Mouse (Mus musculus) forebrain, embryonic 16.5 days (tissue): ENCODE results near the gene Plekha6. TPM values are rescaled to one million over a fixed set of nuclear protein-coding genes. Genes with fewer than 3 reads are reported as not detected.

ENCODE experiments used
- ATAC-seq: fragments of 200-750 bp; cut with Nextera tagmentation; 2 replicates; pipeline ENCODE4 v1.8.0; 2017; ENCODE audit warnings: mild to moderate bottlenecking, moderate library complexity
- H3K27ac ChIP-seq: fragments of 300-500 bp; sonication (generic); 2 replicates; pipeline ENCODE4 v1.5.1; 2014; ENCODE audit warnings: low read length, control low read depth
- H3K27me3 ChIP-seq: fragments of 300-500 bp; sonication (generic); replicated peaks from 2 replicates; pipeline ENCODE4 v1.6.1; 2014; ENCODE audit warnings: low read length; ENCODE audit not compliant: control insufficient read depth, insufficient read depth
- H3K36me3 ChIP-seq: fragments of 300-500 bp; sonication (generic); 2 replicates; pipeline ENCODE4 v1.6.1; 2014; ENCODE audit not compliant: control insufficient read depth, insufficient read depth
- H3K4me1 ChIP-seq: fragments of 300-500 bp; sonication (generic); replicated peaks from 2 replicates; pipeline ENCODE4 v1.6.1; 2014; ENCODE audit warnings: low read length; ENCODE audit not compliant: control insufficient read depth, insufficient read depth
- H3K4me2 ChIP-seq: fragments of 300-500 bp; sonication (generic); 2 replicates; pipeline ENCODE4 v1.6.1; 2014; ENCODE audit warnings: mild to moderate bottlenecking, low read length, control low read depth
- H3K4me3 ChIP-seq: fragments of 300-500 bp; sonication (generic); replicated peaks from 2 replicates; pipeline ENCODE4 v1.5.1; 2014; ENCODE audit warnings: mild to moderate bottlenecking, low read length, control low read depth
- H3K9ac ChIP-seq: fragments of 300-500 bp; sonication (generic); replicated peaks from 2 replicates; pipeline ENCODE4 v1.6.1; 2014; ENCODE audit warnings: low read depth, low read length, control low read depth
- H3K9me3 ChIP-seq: fragments of 300-500 bp; sonication (generic); 2 replicates; pipeline ENCODE4 v1.6.1; 2016; ENCODE audit warnings: low read length; ENCODE audit not compliant: control insufficient read depth
- WGBS: fragments of 180-500 bp; shearing (Covaris S2); extraction: QIAGEN DNeasy Blood & Tissue Kit; methylation state at CpG from one replicate; pipeline ENCODE4 v1.1.7; 2014; 5-methylcytosine and 5-hydroxymethylcytosine counted together
- polyA plus RNA-seq: library from polyadenylated mRNA; unstranded; fragments of >200 nt; fragmentation: Nextera tagmentation; extraction: Ambion mirVana; gene quantifications from 2 replicates; pipeline ENCODE4 v1.2.1, GENCODE M21; 2015

Gene Plekha6
- polyA plus RNA-seq, 1 experiment from 2014 or later, result 11.7 TPM

GRCm38 (mm10) chr1:133254226-133254625 lies 90.2 kb downstream of the Plekha6 start:
- Histone ChIP-seq H3K36me3 (no peaks in the 10 kb centered on the region), H3K4me3 (no peak overlapping the region), H3K4me2 (no peak overlapping the region), H3K27me3 (no peaks in the 10 kb centered on the region), H3K9ac (no peak overlapping the region), H3K27ac (no peak overlapping the region), H3K9me3 (no peaks in the 10 kb centered on the region), H3K4me1 (peaks cover 24% of the 10 kb centered on the region)
- WGBS, result 87% methylated on average over 6 of the region's 6 CpGs
- ATAC-seq, result no peak

- Histone ChIP-seq H3K4me3 (no peak overlapping the region), H3K27me3 (no peaks in the 10 kb centered on the region), H3K4me2 (0 out of 2 replicates have a peak overlapping the region, but pooled peaks have one; percentile 2), H3K27ac (no peak overlapping the region), H3K9me3 (no peaks in the 10 kb centered on the region), H3K4me1 (peaks cover 24% of the 10 kb centered on the region), H3K36me3 (0 out of 2 replicates have a peak, but pooled peaks cover 4% of the 10 kb centered on the region), H3K9ac (no peak overlapping the region)
- 35% methylated on average over 9 of the region's 9 CpGs for WGBS
- no peak for ATAC-seq
Measured at GRCm38 (mm10) chr1:133254856-133255764, 91.1 kb downstream of the Plekha6 start.

- ATAC-seq, result no peak
- WGBS, result 75% methylated on average over 5 of the region's 5 CpGs
- H3K4me2 ChIP-seq, result no peak overlapping the region
- H3K9ac ChIP-seq, result no peak overlapping the region
- no peaks in the 10 kb centered on the region for H3K9me3 ChIP-seq
- H3K4me3 ChIP-seq, result no peak overlapping the region
- no peak overlapping the region for H3K27ac ChIP-seq
- no peaks in the 10 kb centered on the region for H3K27me3 ChIP-seq
- H3K4me1 ChIP-seq, result peaks cover 24% of the 10 kb centered on the region
- H3K36me3 ChIP-seq, result 0 out of 2 replicates have a peak, but pooled peaks cover 4% of the 10 kb centered on the region
Measured at GRCm38 (mm10) chr1:133255776-133256175, 91.8 kb downstream of the Plekha6 start.

GRCm38 (mm10) chr1:133256347-133256746 lies 92.3 kb downstream of the Plekha6 start:
- no peak overlapping the region for H3K27ac ChIP-seq
- ATAC-seq, result no peak

GRCm38 (mm10) chr1:133258694-133259093 lies 94.7 kb downstream of the Plekha6 start:
- Histone ChIP-seq H3K36me3 (peaks cover 7% of the 10 kb centered on the region; the same call in 1 of the 2 replicates), H3K27ac (no peak overlapping the region), H3K4me2 (no peak overlapping the region), H3K4me1 (peaks cover 13% of the 10 kb centered on the region; the same call in 1 of the 2 replicates), H3K4me3 (no peak overlapping the region), H3K9ac (no peak overlapping the region), H3K9me3 (no peaks in the 10 kb centered on the region), H3K27me3 (no peaks in the 10 kb centered on the region)
- no peak for ATAC-seq
- WGBS, result 66% methylated on average over 6 of the region's 6 CpGs

More at GRCm38 (mm10) chr1:133256347-133256746, 92.3 kb downstream of the Plekha6 start:
- H3K36me3 ChIP-seq, result 0 out of 2 replicates have a peak, but pooled peaks cover 4% of the 10 kb centered on the region
- H3K9ac ChIP-seq, result no peak overlapping the region
- H3K27me3 ChIP-seq, result no peaks in the 10 kb centered on the region
- H3K4me1 ChIP-seq, result peaks cover 19% of the 10 kb centered on the region
- H3K9me3 ChIP-seq, result no peaks in the 10 kb centered on the region
- H3K4me3 ChIP-seq, result no peak overlapping the region
- 75% methylated on average over 8 of the region's 8 CpGs for WGBS
- no peak overlapping the region for H3K4me2 ChIP-seq

- Histone ChIP-seq H3K36me3 (peaks cover 7% of the 10 kb centered on the region; the same call in 1 of the 2 replicates), H3K27me3 (no peaks in the 10 kb centered on the region), H3K4me1 (peaks cover 3% of the 10 kb centered on the region), H3K9me3 (no peaks in the 10 kb centered on the region), H3K4me3 (no peak overlapping the region), H3K4me2 (no peak overlapping the region), H3K9ac (no peak overlapping the region), H3K27ac (no peak overlapping the region)
- no peak for ATAC-seq
- WGBS, result 90% methylated on average over 6 of the region's 6 CpGs
Measured at GRCm38 (mm10) chr1:133262628-133263027, 98.6 kb downstream of the Plekha6 start.

- WGBS, result 89% methylated on average over 7 of the region's 7 CpGs
- ATAC-seq, result no peak
Measured at GRCm38 (mm10) chr1:133263134-133263533, 99.1 kb downstream of the Plekha6 start.

GRCm38 (mm10) chr1:133264367-133264766 lies 100.4 kb downstream of the Plekha6 start:
- H3K36me3 ChIP-seq, result peaks cover 7% of the 10 kb centered on the region; the same call in 1 of the 2 replicates

More at GRCm38 (mm10) chr1:133263134-133263533, 99.1 kb downstream of the Plekha6 start:
- no peak overlapping the region for H3K4me3 ChIP-seq
- no peaks in the 10 kb centered on the region for H3K27me3 ChIP-seq
- no peak overlapping the region for H3K9ac ChIP-seq
- no peak overlapping the region for H3K27ac ChIP-seq
- H3K4me1 ChIP-seq, result peaks cover 8% of the 10 kb centered on the region
- H3K36me3 ChIP-seq, result peaks cover 7% of the 10 kb centered on the region; the same call in 1 of the 2 replicates
- no peaks in the 10 kb centered on the region for H3K9me3 ChIP-seq
- H3K4me2 ChIP-seq, result no peak overlapping the region

GRCm38 (mm10) chr1:133265114-133265766 lies 101.2 kb downstream of the Plekha6 start:
- Histone ChIP-seq H3K4me1 (peaks cover 12% of the 10 kb centered on the region), H3K9ac (no peak overlapping the region), H3K9me3 (no peaks in the 10 kb centered on the region), H3K4me3 (no peak overlapping the region), H3K4me2 (no peak overlapping the region), H3K36me3 (peaks cover 4% of the 10 kb centered on the region; the same call in 1 of the 2 replicates), H3K27ac (no peak overlapping the region), H3K27me3 (no peaks in the 10 kb centered on the region)
- no peak for ATAC-seq
- 75% methylated on average over 11 of the region's 11 CpGs for WGBS

More at GRCm38 (mm10) chr1:133264367-133264766, 100.4 kb downstream of the Plekha6 start:
- Histone ChIP-seq H3K27me3 (no peaks in the 10 kb centered on the region), H3K4me2 (no peak overlapping the region), H3K27ac (no peak overlapping the region), H3K4me1 (peaks cover 12% of the 10 kb centered on the region), H3K4me3 (no peak overlapping the region), H3K9me3 (no peaks in the 10 kb centered on the region), H3K9ac (no peak overlapping the region)
- 85% methylated on average over 12 of the region's 12 CpGs for WGBS
- ATAC-seq, result no peak
